8 mouse cellular contexts compared by ENCODE assay signal in the genomic region with DNA sequence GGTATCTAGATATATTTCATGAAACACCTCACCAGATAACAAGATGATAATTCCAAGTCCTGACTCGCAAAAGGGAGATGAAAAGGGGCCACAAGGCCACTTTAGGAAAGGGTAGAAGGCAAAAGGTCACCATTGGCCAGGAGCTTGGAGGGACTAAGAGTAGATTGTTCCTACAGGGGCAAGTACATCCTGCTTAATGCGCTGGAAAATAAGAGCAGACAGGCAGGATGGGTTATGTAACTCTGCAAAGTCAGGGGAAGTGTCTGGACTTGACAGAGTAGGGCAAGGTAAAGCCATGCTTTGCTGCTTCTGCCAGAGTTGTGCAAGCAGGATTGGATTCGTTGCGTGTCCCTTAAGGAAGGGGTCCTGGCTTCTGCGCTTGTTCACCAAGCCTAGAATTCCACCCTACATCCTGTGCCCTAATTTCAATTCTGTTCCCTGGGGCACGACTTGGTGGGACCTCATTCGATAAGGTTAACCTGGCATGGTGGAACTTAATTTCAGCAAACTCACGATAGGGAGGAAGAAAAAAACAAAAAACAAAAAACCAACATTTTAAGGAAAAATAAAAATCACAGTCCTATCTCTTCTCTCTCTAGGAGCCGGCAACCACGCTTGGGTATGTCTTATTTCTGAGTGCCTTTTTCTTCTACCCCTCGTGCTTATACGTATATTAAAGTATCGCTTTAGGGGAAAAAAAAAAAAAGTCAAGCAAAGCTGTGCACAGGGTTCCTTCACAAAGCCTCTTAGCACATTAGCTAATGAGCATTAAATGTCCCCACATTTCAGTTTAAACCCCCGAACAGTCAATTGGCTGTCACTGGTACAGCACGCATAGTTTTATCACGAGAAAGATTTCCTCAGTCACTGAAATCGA. TPM values are rescaled to one million over a fixed set of nuclear protein-coding genes. Genes with fewer than 3 reads are reported as not detected.
DNase-seq lines count a peak whose midpoint lies in the region; ATAC-seq and TF ChIP-seq lines count a peak whose summit lies in the region.

No protein-coding gene starts in this region.

- DNase-seq in heart, adult 18-20 months: no peak
- DNase-seq in NIH3T3 (ENCODE audit: low read depth): peak; percentile 17
- peak; percentile 24 for DNase-seq in liver, postnatal 0 days
- DNase-seq in adrenal gland, postnatal 25 days: no peak
- DNase-seq in left cerebral cortex, postnatal 25 days (ENCODE audit: low spot score in 2 of 2): no peak

- 22% methylated on average over 17 of the region's 17 CpGs for WGBS in heart, embryonic 14.5 days
- 25% methylated on average over 17 of the region's 17 CpGs for WGBS in forebrain, embryonic 15.5 days
- 16% methylated on average over 17 of the region's 17 CpGs for WGBS in liver, postnatal 0 days (ENCODE audit: insufficient replicate concordance)

- H3K9me3 ChIP-seq in heart, embryonic 14.5 days (ENCODE audit: control insufficient read depth, low read length): no peaks in the 10 kb centered on the region
- no peaks in the 10 kb centered on the region for H3K9me3 ChIP-seq in forebrain, embryonic 15.5 days
- H3K9me3 ChIP-seq in liver, postnatal 0 days (ENCODE audit: low read length): no peaks in the 10 kb centered on the region

- peak overlapping the region; percentile 62 to 95 for H3K4me3 ChIP-seq in heart, embryonic 14.5 days (ENCODE audit: control insufficient read depth in 1 of 2, insufficient read depth in 1 of 2, low read depth in 1 of 2, low read length in 2 of 2)
- H3K4me3 ChIP-seq in forebrain, embryonic 15.5 days: peak overlapping the region; percentile 85
- peak overlapping the region; percentile 67 for H3K4me3 ChIP-seq in liver, postnatal 0 days (ENCODE audit: low read depth, low read length)

- TF ChIP-seq EP300 in liver, postnatal 0 days (IDR thresholded peaks at IDR 0.05; ENCODE audit: low read depth): no peak

- H3K4me1 ChIP-seq in heart, embryonic 14.5 days (ENCODE audit: control insufficient read depth in 2 of 2, insufficient read depth in 2 of 2, low read length in 2 of 2): peaks cover 13 to 14% of the 10 kb centered on the region in 2 experiments
- peaks cover 13% of the 10 kb centered on the region for H3K4me1 ChIP-seq in forebrain, embryonic 15.5 days
- peaks cover 10% of the 10 kb centered on the region for H3K4me1 ChIP-seq in liver, postnatal 0 days (ENCODE audit: insufficient read depth)

- TF ChIP-seq CTCF in liver, postnatal 0 days (IDR thresholded peaks at IDR 0.05; ENCODE audit: low read depth): no peak

- no peaks in the 10 kb centered on the region for H3K27me3 ChIP-seq in heart, embryonic 14.5 days (ENCODE audit: control insufficient read depth, insufficient read depth, low read length)
- H3K27me3 ChIP-seq in forebrain, embryonic 15.5 days: no peaks in the 10 kb centered on the region; the same call in 1 of the 2 replicates
- 0 out of 2 replicates have a peak, but pooled peaks cover 3% of the 10 kb centered on the region for H3K27me3 ChIP-seq in liver, postnatal 0 days (ENCODE audit: insufficient read depth, low read length)

- no peak for ATAC-seq in heart, embryonic 14.5 days (ENCODE audit: insufficient number of reproducible peaks, insufficient read depth, low FRiP score, low read depth)
- ATAC-seq in forebrain, embryonic 15.5 days (replicated peaks): no peak
- no peak; the same call in 1 of the 2 replicates for ATAC-seq in liver, postnatal 0 days
- no peak for ATAC-seq in CD4-positive, CD25-positive, alpha-beta regulatory T cell, adult 4 months

- peak overlapping the region; percentile 77 for H3K9ac ChIP-seq in heart, embryonic 14.5 days (ENCODE audit: low read length)
- H3K9ac ChIP-seq in forebrain, embryonic 15.5 days (replicated peaks): peak overlapping the region; percentile 69
- H3K9ac ChIP-seq in liver, postnatal 0 days (replicated peaks): peak overlapping the region; percentile 73

- H3K4me2 ChIP-seq in heart, embryonic 14.5 days (ENCODE audit: low read length): peak overlapping the region; percentile 97
- H3K4me2 ChIP-seq in forebrain, embryonic 15.5 days (replicated peaks): peak overlapping the region; percentile 99
- H3K4me2 ChIP-seq in liver, postnatal 0 days (ENCODE audit: low read depth, low read length): peak overlapping the region; percentile 87

- H3K27ac ChIP-seq in heart, embryonic 14.5 days (replicated peaks in 1 of 2; ENCODE audit: control insufficient read depth in 1 of 2, insufficient read depth in 1 of 2, low read depth in 2 of 2, low read length in 2 of 2): no peak overlapping the region
- H3K27ac ChIP-seq in forebrain, embryonic 15.5 days (replicated peaks): no peak overlapping the region
- peak overlapping the region; percentile 55; the same call in 1 of the 2 replicates for H3K27ac ChIP-seq in liver, postnatal 0 days (ENCODE audit: low read depth)

- intact Hi-C loops in left cerebral cortex, postnatal 25 days (cut with DNase I): no loop called here

- no peaks in the 10 kb centered on the region for H3K36me3 ChIP-seq in heart, embryonic 14.5 days (ENCODE audit: control insufficient read depth, insufficient read depth, low read length)
- no peaks in the 10 kb centered on the region for H3K36me3 ChIP-seq in forebrain, embryonic 15.5 days
- H3K36me3 ChIP-seq in liver, postnatal 0 days (replicated peaks; ENCODE audit: insufficient read depth, low read length): no peaks in the 10 kb centered on the region

RNA-seq across cellular contexts. Expression of a gene that starts 1.1 kb away (rescaled TPM):
- 6.5 and 6.8 TPM in 2 replicates for polyA plus RNA-seq in heart, embryonic 14.5 days (2014; fragmentation: Nextera tagmentation; extraction: Ambion mirVana)
- total RNA-seq in heart, adult 18-20 months (2021): 10 to 100 TPM; 36.9 to 39.7 TPM
- 0.94 and 1.4 TPM in 2 replicates for polyA plus RNA-seq in forebrain, embryonic 15.5 days (2015; fragmentation: Nextera tagmentation; extraction: Ambion mirVana)
- polyA plus RNA-seq in liver, postnatal 0 days (2015; fragmentation: Nextera tagmentation; extraction: Ambion mirVana): 10.0 and 10.5 TPM in 2 replicates
- 1.2 and 1.3 TPM in 2 replicates for total RNA-seq in adrenal gland, postnatal 25 days (2021)
- polyA plus RNA-seq in CD4-positive, CD25-positive, alpha-beta regulatory T cell, adult 4 months (2017; shearing (Covaris generic)): under 1 TPM in 1 of 2 experiments, not detected in 1; 0.13 TPM
- 1 to 10 TPM; 3.5 to 4.6 TPM for total RNA-seq in left cerebral cortex, postnatal 25 days (2021)

Comparison
In these comparisons a context has a peak if more than half of its experiments do, and no peak if none do; other contexts are left out.
1. DNase-seq: peak in NIH3T3 (single experiment) and liver, postnatal 0 days (single experiment); none in heart, adult 18-20 months (0 of 2), adrenal gland, postnatal 25 days (single experiment) and left cerebral cortex, postnatal 25 days (0 of 2).
2. Peak in every context shown above with its lines, with median percentiles within 50 percentile points of each other: H3K4me2 ChIP-seq, H3K4me3 ChIP-seq and H3K9ac ChIP-seq.